Mouse (Mus musculus) kidney, postnatal 4 days (tissue): ENCODE results near the gene Mast3.
A peak's percentile ranks its signal among the peaks of the same experiment; 100 is the strongest.

ENCODE experiments used
- DNase-seq, 2 experiments: peaks; one replicate each; pipeline ENCODE4 v3.0.0; 2021; ENCODE audit warnings: mixed read lengths in 2 of 2

Mast3 gene

GRCm38 (mm10) chr8:70804481-70805206, at the start of gene Mast3:
Gene Mast3 (minus strand): TSS chr8:70805054.
- peak; percentile 91 to 95 for DNase-seq

GRCm38 (mm10) chr8:70853863-70854262, 49.0 kb upstream of the Mast3 start:
- DNase-seq = no peak

GRCm38 (mm10) chr8:70852595-70853231, 47.9 kb upstream of the Mast3 start:
- DNase-seq = peak in 1 of 2 experiments; percentile 1

- peak in 1 of 2 experiments; percentile 3 for DNase-seq
Observed at GRCm38 (mm10) chr8:70851837-70852236, 47.0 kb upstream of the Mast3 start.

GRCm38 (mm10) chr8:70850947-70851346, 46.1 kb upstream of the Mast3 start:
- DNase-seq = no peak

GRCm38 (mm10) chr8:70850132-70850845, 45.4 kb upstream of the Mast3 start:
- no peak for DNase-seq

- DNase-seq = no peak
Observed at GRCm38 (mm10) chr8:70849333-70849990, 44.6 kb upstream of the Mast3 start.

- peak in 1 of 2 experiments; percentile 50 for DNase-seq
Observed at GRCm38 (mm10) chr8:70846371-70847154, 41.7 kb upstream of the Mast3 start.

- DNase-seq = no peak
Observed at GRCm38 (mm10) chr8:70845108-70845507, 40.3 kb upstream of the Mast3 start.

- peak; percentile 96 for DNase-seq
Observed at GRCm38 (mm10) chr8:70844523-70844922, 39.7 kb upstream of the Mast3 start.

GRCm38 (mm10) chr8:70843941-70844340, 39.1 kb upstream of the Mast3 start:
- no peak for DNase-seq

- DNase-seq = no peak
Observed at GRCm38 (mm10) chr8:70843214-70843773, 38.4 kb upstream of the Mast3 start.

- no peak for DNase-seq
Observed at GRCm38 (mm10) chr8:70842484-70842883, 37.6 kb upstream of the Mast3 start.

- peak; percentile 95 to 97 for DNase-seq
Observed at GRCm38 (mm10) chr8:70841147-70842072, 36.6 kb upstream of the Mast3 start.

GRCm38 (mm10) chr8:70840590-70840989, 35.7 kb upstream of the Mast3 start:
- DNase-seq = peak; percentile 70 to 82

GRCm38 (mm10) chr8:70839408-70840351, 34.8 kb upstream of the Mast3 start, which contains the start of gene Arrdc2:
Gene Arrdc2 (minus strand): TSS chr8:70839720.
- DNase-seq = peak; percentile 99 to 100

GRCm38 (mm10) chr8:70838654-70839407, 34.0 kb upstream of the Mast3 start:
- no peak for DNase-seq

- DNase-seq = no peak
Observed at GRCm38 (mm10) chr8:70836666-70837065, 31.8 kb upstream of the Mast3 start.

GRCm38 (mm10) chr8:70834071-70834470, 29.2 kb upstream of the Mast3 start:
- no peak for DNase-seq
